Mouse (Mus musculus) left cerebral cortex, adult 18-20 months (tissue): ENCODE data around the gene Wnt5b. TPM values are rescaled to one million over a fixed set of nuclear protein-coding genes. Genes with fewer than 3 reads are reported as not detected.
"Not testable (repeated sequence)": the region's sequence is repeated elsewhere in the genome, so short reads cannot be mapped to it uniquely, and the experiment has no call there.

Experiments
- DNase-seq, 2 experiments: peaks; one replicate each; pipeline ENCODE4 v3.0.0; 2021 to 2022; ENCODE audit warnings: low spot score in 2 of 2, mixed read lengths in 1 of 2
- total RNA-seq, 2 experiments: library from RNA; stranded (reverse); gene quantifications; 2 replicates each; pipeline ENCODE4 v1.2.3; 2021

Gene Wnt5b
- total RNA-seq, 2 experiments from 2014 or later = 1.2 to 2.0 TPM

DNA sequence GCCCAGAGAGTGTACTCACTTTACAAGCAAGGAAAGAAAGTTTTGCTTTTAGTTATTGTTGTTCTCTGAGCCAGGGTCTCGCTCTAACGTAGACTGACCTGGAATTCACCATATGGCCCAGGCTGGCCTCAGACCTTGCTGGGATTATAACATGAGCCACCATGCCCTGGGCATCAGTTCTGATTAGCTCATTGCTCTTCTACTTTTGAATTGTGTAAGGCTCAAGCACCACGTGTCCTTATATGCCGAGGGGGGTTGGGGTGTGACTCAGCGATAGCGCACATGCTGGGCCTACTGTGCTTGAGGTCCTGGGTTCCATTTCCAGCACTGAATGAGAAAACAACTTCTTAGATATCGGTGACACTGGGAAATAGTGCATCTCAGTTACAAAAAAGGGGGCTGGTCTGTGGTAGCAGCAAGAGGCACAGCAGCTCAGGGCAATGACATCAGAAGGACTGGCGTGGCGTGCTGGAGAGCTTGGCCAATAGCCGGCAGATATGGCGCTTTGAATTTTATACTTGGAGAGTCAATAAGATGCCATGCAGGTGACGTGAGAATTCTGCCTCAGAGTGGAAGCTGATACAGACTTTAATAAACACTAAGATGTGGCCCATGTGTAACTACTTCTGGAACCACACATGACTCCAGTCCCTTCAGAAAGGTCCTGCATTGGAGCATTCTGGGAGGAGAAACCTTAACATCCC, 57.6 kb downstream of the Wnt5b start:
- no peak for DNase-seq

DNA sequence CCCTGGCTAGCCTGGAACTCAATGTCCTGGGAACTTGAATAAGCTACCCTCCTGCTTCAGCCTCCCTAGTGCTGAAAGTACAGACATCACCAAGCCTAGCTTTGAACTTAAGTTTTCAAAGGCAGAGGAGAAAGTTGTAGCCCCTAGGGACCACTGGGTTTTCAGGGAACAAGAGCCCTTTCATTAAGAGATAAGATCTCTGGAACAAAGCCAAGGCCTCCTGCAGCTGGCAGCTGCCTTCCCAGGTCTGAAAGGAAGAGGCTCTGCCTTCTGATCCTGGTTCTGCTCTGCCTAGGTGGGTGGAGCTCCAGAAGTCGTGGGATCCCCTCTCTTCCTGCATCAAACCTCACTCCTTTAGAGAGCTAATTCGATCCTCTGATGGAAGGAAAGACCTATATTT, 58.7 kb downstream of the Wnt5b start:
- DNase-seq = no peak

DNA sequence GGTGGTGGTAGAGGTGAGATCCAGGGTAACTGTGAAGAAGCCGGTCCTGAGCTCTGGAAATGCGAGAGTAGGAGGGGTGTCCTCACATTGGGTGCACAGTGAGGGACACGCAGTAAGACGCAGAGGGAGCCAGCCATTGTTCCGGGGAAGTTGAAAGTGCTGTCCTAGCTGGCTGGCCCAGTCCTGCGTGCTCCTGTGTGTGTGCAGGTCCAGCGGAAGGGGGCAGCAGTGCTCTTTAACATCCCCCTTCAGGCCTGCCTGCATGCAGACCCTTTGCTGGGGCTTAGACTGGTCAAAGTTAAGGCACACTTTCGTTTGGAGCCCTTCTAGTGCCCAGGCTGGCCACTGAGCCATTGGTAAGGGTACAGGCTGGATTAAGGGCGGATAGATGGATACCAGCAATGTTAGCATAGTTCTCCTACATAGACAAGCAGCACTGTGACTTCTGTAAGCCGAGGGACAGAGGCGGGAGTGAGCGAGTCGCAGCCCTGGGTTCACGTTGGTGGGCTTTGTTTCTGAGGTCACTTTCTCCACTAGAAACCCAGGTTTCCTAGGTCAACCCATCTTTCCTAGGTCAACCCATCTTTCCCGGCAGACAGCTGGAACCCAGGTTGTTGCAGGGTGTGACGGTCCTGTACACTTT, 61.1 kb downstream of the Wnt5b start:
- peak; percentile 31 to 45 for DNase-seq

DNA sequence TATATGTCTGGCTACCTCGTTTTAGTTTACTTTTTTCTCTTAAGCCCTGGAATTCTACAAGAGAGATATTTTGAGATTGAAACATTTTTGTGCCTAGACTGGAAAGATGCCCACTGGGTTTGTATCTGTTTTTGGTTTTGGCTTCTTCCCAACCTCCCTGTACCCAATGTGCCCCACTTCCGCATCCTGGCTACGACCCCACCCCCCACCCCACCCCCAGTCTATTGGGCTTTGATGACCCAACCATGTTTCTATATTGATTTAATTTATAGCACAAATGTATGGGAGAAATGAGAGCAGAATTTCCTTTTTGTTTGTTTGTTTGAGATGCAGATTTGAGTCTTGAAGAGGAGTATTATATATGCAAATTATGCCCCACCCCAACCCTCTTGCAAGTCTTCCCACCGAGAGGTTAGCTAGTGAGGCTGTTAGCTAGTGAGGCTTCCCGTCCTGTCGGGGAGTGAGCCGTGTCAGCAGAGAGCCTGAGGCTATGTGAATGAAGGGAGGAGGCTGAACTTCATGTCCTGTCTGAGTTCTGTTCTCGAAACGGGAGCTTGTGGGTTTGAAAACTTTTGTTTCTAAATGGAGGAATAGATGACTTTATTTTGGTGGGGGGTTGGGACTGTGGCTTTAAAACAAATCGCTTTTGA, 62.3 kb downstream of the Wnt5b start:
- not testable (repeated sequence) for DNase-seq

DNA sequence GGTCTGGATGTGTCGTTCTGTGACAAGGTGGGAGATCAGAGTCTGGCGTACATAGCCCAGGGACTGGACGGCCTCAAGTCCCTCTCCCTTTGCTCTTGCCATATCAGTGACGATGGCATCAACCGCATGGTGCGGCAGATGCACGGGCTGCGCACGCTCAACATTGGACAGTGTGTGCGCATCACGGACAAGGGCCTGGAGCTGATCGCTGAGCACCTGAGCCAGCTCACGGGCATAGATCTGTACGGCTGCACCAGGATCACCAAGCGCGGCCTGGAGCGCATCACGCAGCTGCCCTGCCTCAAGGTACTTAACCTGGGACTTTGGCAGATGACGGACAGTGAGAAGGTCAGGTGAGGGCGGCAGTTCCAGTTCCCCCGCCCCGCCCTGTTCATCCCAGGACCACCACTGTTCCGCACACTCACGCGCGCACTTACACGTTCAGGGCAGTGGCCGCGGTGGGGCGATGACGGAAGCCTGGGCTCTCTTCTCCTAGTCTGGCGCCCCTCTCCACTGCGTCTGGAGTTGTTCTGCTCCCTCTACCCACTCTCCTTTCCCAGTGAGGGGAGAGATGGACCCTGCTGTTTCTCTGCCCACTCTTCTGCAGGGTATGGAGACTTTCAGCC, 63.3 kb downstream of the Wnt5b start:
- peak in 1 of 2 experiments; percentile 50 for DNase-seq

DNA sequence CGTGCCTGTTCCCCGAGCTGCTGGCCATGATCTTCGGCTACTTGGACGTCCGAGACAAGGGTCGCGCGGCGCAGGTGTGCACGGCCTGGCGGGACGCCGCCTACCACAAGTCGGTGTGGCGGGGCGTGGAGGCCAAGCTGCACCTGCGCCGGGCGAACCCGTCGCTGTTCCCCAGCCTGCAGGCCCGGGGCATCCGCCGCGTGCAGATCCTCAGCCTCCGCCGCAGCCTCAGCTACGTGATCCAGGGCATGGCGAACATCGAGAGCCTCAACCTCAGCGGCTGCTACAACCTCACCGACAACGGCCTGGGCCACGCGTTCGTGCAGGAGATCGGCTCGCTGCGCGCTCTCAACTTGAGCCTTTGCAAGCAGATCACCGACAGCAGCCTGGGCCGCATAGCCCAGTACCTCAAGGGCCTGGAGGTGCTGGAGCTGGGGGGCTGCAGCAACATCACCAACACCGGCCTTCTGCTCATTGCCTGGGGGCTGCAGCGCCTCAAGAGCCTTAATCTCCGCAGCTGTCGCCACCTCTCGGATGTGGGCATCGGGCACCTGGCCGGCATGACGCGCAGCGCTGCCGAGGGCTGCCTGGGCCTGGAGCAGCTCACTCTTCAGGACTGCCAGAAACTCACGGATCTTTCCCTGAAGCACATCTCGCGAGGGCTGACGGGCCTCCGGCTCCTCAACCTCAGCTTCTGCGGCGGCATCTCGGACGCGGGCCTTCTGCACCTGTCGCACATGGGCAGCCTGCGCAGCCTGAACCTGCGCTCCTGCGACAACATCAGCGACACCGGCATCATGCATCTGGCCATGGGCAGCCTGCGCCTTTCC, 64.1 kb downstream of the Wnt5b start:
- DNase-seq = peak; percentile 27 to 52

DNA sequence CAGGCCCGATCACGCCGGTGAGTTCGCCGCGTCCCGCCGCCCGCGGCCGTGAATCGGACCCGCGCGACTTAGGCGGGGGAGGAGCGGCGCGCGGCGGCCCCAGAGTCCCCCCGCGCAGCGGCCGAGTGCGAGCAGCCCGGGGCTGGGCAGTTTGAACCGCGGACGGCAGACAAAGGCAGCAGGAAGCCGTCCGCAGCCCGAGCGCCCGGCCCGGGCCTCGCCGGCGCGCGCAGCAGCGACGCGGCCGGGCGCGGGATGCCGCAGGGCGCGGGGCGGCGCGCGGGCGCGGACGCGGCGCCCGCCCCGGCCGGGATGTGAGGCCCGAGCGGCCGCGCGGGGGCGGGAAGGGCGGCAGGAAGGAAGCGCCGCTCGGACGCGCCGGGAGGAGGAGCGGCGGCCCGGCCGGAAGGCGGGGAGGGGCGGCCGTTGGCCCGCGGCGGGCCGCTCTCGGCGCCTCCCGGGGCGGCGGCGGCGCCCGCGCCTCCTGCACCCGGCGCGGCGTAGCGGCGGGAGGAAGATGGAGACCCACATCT, 64.7 kb downstream of the Wnt5b start, which contains the start of gene Fbxl14:
Gene Fbxl14, plus strand, starts transcription at position 326 of the 533 bp plus-strand sequence.
- DNase-seq = peak in 1 of 2 experiments; percentile 46

DNA sequence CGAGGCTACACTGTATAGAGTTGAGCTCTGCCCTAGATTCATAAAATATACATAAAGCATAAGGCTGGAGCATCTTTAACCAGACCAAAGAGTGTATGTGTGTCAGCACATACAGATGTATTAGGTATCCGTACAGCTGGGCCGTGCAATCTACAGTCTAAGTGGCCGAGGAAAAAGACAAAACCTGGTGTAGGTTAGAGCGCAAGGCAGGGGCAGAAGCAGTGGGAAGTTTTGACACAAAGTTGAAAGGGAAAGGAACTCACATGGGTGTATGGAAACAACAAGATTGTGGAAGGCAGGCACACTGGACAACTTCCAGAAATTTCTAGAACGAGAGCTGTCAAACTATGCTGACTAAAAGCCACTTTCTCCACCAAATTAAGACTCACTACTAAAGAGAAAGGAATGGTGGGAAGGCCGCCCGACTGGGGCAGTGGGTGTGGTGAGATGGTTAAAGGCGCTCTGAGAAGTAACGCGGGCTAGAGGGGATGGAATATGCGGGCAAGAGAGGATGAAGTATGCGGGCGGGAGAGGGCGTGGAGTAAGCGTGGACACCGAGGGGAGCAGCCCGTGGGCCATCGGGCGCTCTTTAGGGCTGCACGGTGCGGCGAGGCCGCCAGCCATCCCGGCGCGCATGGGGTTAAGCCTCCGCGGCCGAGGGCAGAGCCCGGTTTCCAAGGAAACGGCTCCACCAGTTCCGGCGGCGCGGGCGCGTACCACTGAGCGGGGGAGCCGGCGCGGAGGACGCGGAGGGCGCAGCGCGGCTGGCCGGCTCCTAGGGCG, 65.4 kb downstream of the Wnt5b start:
- DNase-seq = peak; percentile 76 to 86

- no peak for DNase-seq
Measured at GRCm38 (mm10) chr6:119477686-119478310, 66.3 kb downstream of the Wnt5b start.

DNA sequence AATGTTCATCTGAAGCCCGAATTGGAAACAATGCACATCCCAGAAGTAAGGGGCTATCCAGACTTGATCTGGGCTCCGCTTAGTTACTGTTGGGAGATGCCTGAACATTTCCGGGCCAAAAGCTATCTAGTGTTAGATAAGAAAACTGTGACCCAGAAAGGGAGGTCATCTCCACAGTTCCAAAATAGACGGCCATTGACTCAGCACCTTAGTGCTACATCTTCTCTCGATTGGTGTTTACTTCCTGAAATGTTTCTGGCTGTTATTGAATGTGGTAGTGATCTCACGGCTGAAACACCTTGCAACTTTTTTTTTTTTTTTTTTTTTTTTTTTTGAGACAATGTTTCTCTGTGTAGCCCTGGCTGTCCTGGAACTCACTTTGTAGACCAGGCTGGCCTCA, 68.2 kb downstream of the Wnt5b start:
- no peak for DNase-seq

- DNase-seq = no peak
Measured at GRCm38 (mm10) chr6:119473992-119474391, 70.2 kb downstream of the Wnt5b start.

- no peak for DNase-seq
Measured at GRCm38 (mm10) chr6:119473446-119473845, 70.7 kb downstream of the Wnt5b start.

DNA sequence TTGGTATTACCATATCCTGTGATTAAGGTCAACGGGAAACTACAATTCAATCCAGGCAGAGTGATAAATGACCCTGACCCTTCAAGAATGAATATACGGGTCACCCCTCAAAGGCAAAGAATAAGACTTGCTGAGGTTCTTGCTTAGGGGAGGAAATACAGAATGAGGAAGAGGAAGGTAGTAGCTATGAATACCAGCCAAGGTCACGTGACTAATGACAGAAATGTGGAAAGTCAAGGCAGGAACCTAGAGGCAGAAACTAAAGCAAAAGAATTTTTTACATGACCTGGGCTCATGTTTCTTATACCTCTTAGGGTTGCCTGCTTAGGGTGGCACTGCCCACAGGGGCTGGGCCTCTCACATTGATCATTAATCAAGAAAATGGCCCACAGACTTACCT, 71.4 kb downstream of the Wnt5b start:
- no peak for DNase-seq

- peak in 1 of 2 experiments; percentile 56 for DNase-seq
Measured at GRCm38 (mm10) chr6:119472135-119472534, 72.0 kb downstream of the Wnt5b start.

DNA sequence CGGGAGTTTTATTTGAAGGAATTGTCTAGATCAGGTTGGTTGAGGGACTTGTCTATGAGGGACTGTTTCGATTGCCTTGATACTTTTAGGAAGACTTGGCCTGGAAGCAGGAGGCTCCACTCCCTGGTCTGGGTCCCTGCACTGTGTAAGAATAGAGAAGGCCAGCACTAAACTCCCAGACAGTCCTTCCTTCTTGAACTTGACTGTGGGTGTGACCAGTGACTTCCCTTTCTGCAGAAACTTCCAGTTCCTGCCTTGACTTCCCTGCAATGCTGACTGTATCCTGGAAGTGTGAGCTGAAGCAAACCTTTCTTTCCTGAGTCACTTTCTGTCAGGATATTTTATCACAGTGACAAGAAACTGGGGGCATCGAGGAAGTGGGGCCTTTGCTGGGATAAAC, 73.4 kb downstream of the Wnt5b start:
- DNase-seq = no peak

- no peak for DNase-seq
Measured at GRCm38 (mm10) chr6:119467785-119468059, 76.4 kb downstream of the Wnt5b start.

- no peak for DNase-seq
Measured at GRCm38 (mm10) chr6:119466921-119467784, 77.0 kb downstream of the Wnt5b start.

DNA sequence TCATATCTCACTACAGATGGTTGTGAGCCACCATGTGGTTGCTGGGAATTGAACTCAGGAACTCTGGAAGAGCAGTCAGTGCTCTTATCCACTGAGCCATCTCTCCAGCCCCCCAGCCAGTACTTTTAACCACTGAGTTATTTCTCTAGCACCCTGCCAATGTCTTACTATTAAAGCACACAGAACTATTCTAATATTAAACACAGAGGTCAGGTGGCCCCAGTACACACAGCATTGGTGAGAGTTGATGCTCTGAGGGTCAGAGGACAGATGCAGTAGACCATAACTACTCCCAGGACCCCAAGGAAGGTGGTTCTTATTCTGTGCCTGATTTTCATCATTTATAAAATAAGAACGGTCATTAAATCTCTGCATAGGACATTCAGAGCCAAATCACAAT, 78.0 kb downstream of the Wnt5b start:
- DNase-seq = no peak

DNA sequence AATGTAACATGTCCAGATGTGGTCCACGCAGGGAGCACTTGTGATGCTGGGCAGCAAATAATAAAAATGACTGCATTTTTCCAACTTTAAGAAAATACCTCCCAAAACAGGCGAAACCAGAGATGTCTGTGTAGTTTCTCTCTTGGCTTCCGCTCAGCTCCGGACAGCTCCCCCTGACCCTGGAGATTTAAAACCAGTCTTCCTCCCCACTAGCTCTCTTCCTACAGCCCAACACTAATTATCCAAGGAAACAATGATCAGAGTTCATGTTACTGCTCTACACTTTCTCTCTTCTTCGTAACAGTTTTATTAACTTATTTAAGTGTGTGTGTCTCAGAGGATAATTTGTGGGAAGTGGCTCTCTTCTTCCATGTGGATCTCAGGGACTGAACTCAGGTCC, 83.8 kb downstream of the Wnt5b start:
- no peak for DNase-seq
